Mouse (Mus musculus): ENCODE measurements at regions not wholly inside any gene's neighbourhood (a gene's known extent, or its start where the extent isn't known, plus 50 kb on each side); places are given as distances from the start of the nearest gene placed in this dataset.

DNA sequence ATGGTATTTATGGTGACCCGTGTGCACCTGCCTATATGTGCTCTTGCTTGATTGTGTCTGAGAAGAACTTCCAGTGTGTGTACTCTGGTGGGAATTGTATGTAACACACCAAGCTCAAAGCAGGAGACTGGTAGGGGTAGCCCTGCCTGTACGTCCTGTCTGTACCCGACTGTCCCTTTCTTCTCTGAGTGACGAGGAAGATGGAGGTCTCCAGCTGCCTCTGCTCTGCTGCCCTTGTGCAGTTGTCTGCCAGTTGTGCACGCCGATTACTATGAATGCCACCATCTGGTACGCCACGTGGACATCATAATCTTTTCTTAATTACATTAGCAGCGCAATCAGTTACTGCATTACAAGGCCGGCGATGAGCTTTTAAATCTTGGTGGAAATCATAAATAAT, 53.6 kb upstream of the Mvb12b start:
- DNase-seq (ENCODE audit: low spot score in 2 of 2), result no peak

DNA sequence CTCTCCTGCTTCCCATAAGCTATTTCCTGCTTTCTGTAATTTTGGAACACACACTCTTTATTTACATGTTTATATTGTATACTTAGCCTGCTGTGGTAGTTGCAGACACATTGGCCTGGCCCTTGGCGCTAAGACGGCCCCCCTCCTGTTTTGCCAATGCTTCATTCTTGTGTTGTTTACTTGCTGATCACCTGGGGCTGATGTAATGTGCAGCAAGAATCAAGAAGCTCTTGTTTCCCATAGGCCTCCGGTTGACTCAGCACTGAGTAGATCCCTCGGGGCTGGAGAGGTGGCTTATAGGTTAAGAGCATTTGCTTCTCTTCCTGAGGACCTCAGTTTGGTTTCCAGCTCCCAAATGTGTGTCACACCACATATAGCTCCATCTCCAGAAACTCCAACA, 52.1 kb upstream of the Mvb12b start:
- no peak for DNase-seq (ENCODE audit: low spot score in 2 of 2)

All from spleen, postnatal 10 days (tissue).